Mouse (Mus musculus): ENCODE measurements around the gene Eif4e2.

- TF ChIP-seq CTCF (conservative IDR thresholded peaks at IDR 0.05; ENCODE audit: low read length) (no peak), POU5F1 (IDR thresholded peaks at IDR 0.05; ENCODE audit: borderline replicate concordance, low read length) (no peak), NANOG (IDR thresholded peaks at IDR 0.05; ENCODE audit: borderline replicate concordance, low read length) (no peak)
Observed at GRCm38 (mm10) chr1:87180896-87181295, 32.8 kb upstream of the Eif4e2 start.
